Mouse (Mus musculus) MEL (cell line): Measurements from ENCODE around the gene Olfr522. TPM values are rescaled to one million over a fixed set of nuclear protein-coding genes. Genes with fewer than 3 reads are reported as not detected.

Source experiments
- DNase-seq: peaks from one replicate; pipeline ENCODE4 v3.0.0; 2011; ENCODE audit warnings: low read depth, low spot score
- H3K27ac ChIP-seq: 2 replicates; pipeline ENCODE4 v1.5.1; 2012; ENCODE audit warnings: low read depth, mild to moderate bottlenecking, control low read depth, low read length, moderate library complexity; ENCODE audit not compliant: control insufficient read depth
- H3K27me3 ChIP-seq, 2 experiments: fragments of 150-350 bp in 1 of 2; sonication (generic) in 1 of 2; 2 replicates each; pipeline ENCODE4 v1.6.1; 2012; ENCODE audit warnings: low read length in 2 of 2, mild to moderate bottlenecking in 2 of 2, improper control_type of control experiment in 1 of 2, moderate library complexity in 1 of 2; ENCODE audit not compliant: insufficient read depth in 2 of 2, control insufficient read depth in 1 of 2
- H3K36me3 ChIP-seq, 2 experiments: 2 replicates each; pipeline ENCODE4 v1.6.1; 2012 to 2014; ENCODE audit warnings: low read length in 2 of 2, improper control_type of control experiment in 1 of 2, inconsistent platforms in 1 of 2, mild to moderate bottlenecking in 1 of 2; ENCODE audit not compliant: insufficient read depth in 2 of 2, control insufficient read depth in 1 of 2
- H3K4me1 ChIP-seq, 2 experiments: fragments of 150-350 bp in 1 of 2; sonication (generic) in 1 of 2; 2 replicates each; pipeline ENCODE4 v1.6.1; 2012; ENCODE audit warnings: low read length in 2 of 2, improper control_type of control experiment in 1 of 2, mild to moderate bottlenecking in 1 of 2; ENCODE audit not compliant: insufficient read depth in 2 of 2, control insufficient read depth in 1 of 2
- H3K4me3 ChIP-seq, 2 experiments: fragments of 150-350 bp in 1 of 2; sonication (generic) in 1 of 2; 2 replicates each; pipeline ENCODE4 v1.5.1; 2012; ENCODE audit warnings: low read depth in 2 of 2, low read length in 2 of 2, mild to moderate bottlenecking in 2 of 2, moderate library complexity in 2 of 2, control low read depth in 1 of 2, improper control_type of control experiment in 1 of 2; ENCODE audit not compliant: control insufficient read depth in 1 of 2, insufficient read depth in 1 of 2
- H3K79me2 ChIP-seq: 2 replicates; pipeline ENCODE4 v1.6.1; 2012; ENCODE audit warnings: mild to moderate bottlenecking, low read length, moderate library complexity; ENCODE audit not compliant: control insufficient read depth, poor library complexity, insufficient read depth
- H3K9ac ChIP-seq: 2 replicates; pipeline ENCODE4 v1.6.1; 2012; ENCODE audit warnings: low read depth, mild to moderate bottlenecking, control low read depth, low read length, moderate library complexity; ENCODE audit not compliant: control insufficient read depth, poor library complexity, severe bottlenecking
- H3K9me3 ChIP-seq: fragments of 150-350 bp; sonication (generic); replicated peaks from 2 replicates; pipeline ENCODE4 v1.6.1; 2012; ENCODE audit warnings: mild to moderate bottlenecking, low read length, improper control_type of control experiment, moderate library complexity; ENCODE audit not compliant: insufficient read depth
- BHLHE40 ChIP-seq: IDR thresholded peaks from 2 replicates; pipeline ENCODE4 v1.6.1; 2012; ENCODE audit warnings: low read depth, mild to moderate bottlenecking, inconsistent platforms, low read length, improper control_type of control experiment, borderline replicate concordance
- CHD1 ChIP-seq: IDR thresholded peaks from 2 replicates; pipeline ENCODE4 v1.6.1; 2012; ENCODE audit warnings: low read depth, mild to moderate bottlenecking, inconsistent platforms, low read length, improper control_type of control experiment
- CHD2 ChIP-seq: IDR thresholded peaks from 2 replicates; pipeline ENCODE4 v1.6.1; 2011; ENCODE audit warnings: low read length, improper control_type of control experiment
- E2F4 ChIP-seq: IDR thresholded peaks from 2 replicates; pipeline ENCODE4 v1.6.1; 2011; ENCODE audit warnings: low read depth, low read length, improper control_type of control experiment, borderline replicate concordance
- EP300 ChIP-seq, 2 experiments: IDR thresholded peaks; 2 replicates each; pipeline ENCODE4 v1.6.1; 2011; ENCODE audit warnings: improper control_type of control experiment in 2 of 2, low read length in 2 of 2, low read depth in 1 of 2, mild to moderate bottlenecking in 1 of 2
- GATA1 ChIP-seq: IDR thresholded peaks from 2 replicates; pipeline ENCODE4 v1.6.1; 2011; ENCODE audit warnings: low read depth, low read length, improper control_type of control experiment
- KAT2A ChIP-seq: conservative IDR thresholded peaks from 2 replicates; pipeline ENCODE4 v1.6.1; 2012; ENCODE audit warnings: low read depth, low read length, improper control_type of control experiment, inconsistent platforms
- MAX ChIP-seq: IDR thresholded peaks from 2 replicates; pipeline ENCODE4 v1.6.1; 2011; ENCODE audit warnings: low read length, improper control_type of control experiment
- MAZ ChIP-seq: IDR thresholded peaks from 2 replicates; pipeline ENCODE4 v1.6.1; 2012; ENCODE audit warnings: low read depth, mild to moderate bottlenecking, inconsistent platforms, low read length, improper control_type of control experiment
- MYB ChIP-seq: IDR thresholded peaks from 2 replicates; pipeline ENCODE4 v1.6.1; 2011; ENCODE audit warnings: mild to moderate bottlenecking, low read depth, low read length, improper control_type of control experiment
- MYC ChIP-seq: IDR thresholded peaks from 2 replicates; pipeline ENCODE4 v1.6.1; 2011; ENCODE audit warnings: low read depth, mild to moderate bottlenecking, low read length, improper control_type of control experiment, moderate library complexity
- POLR2AphosphoS5 ChIP-seq: IDR thresholded peaks from 2 replicates; pipeline ENCODE4 v1.6.1; 2012; ENCODE audit warnings: low read depth, borderline replicate concordance, mild to moderate bottlenecking, inconsistent platforms, low read length, moderate library complexity, mixed read lengths
- TBP ChIP-seq: IDR thresholded peaks from 2 replicates; pipeline ENCODE4 v1.8.0; 2011; ENCODE audit warnings: low read depth, low read length, improper control_type of control experiment
- TCF12 ChIP-seq: IDR thresholded peaks from 2 replicates; pipeline ENCODE4 v1.6.1; 2014; ENCODE audit warnings: low read depth, mild to moderate bottlenecking, inconsistent platforms, low read length, improper control_type of control experiment, moderate library complexity
- UBTF ChIP-seq: IDR thresholded peaks from 2 replicates; pipeline ENCODE4 v1.6.1; 2012; ENCODE audit warnings: low read depth, mild to moderate bottlenecking, inconsistent platforms, low read length, improper control_type of control experiment, moderate library complexity, borderline replicate concordance; ENCODE audit not compliant: insufficient read depth
- USF2 ChIP-seq, 2 experiments: IDR thresholded peaks; 2 replicates each; pipeline ENCODE4 v1.6.1; 2011 to 2012; ENCODE audit warnings: improper control_type of control experiment in 2 of 2, low read length in 2 of 2, borderline replicate concordance in 1 of 2, inconsistent platforms in 1 of 2, low read depth in 1 of 2, mild to moderate bottlenecking in 1 of 2; ENCODE audit not compliant: insufficient read depth in 1 of 2
- ZC3H11A ChIP-seq: IDR thresholded peaks from 2 replicates; pipeline ENCODE4 v1.6.1; 2012; ENCODE audit warnings: low read depth, mild to moderate bottlenecking, inconsistent platforms, low read length, improper control_type of control experiment
- ZKSCAN1 ChIP-seq: IDR thresholded peaks from 2 replicates; pipeline ENCODE4 v1.6.1; 2012; ENCODE audit warnings: low read depth, mild to moderate bottlenecking, inconsistent platforms, low read length, improper control_type of control experiment, moderate library complexity
- ZMIZ1 ChIP-seq: IDR thresholded peaks from 2 replicates; pipeline ENCODE4 v1.6.1; 2012; ENCODE audit warnings: low read depth, mild to moderate bottlenecking, inconsistent platforms, low read length, improper control_type of control experiment, moderate library complexity
- ZNF384 ChIP-seq: IDR thresholded peaks from 2 replicates; pipeline ENCODE4 v1.6.1; 2012; ENCODE audit warnings: low read depth, mild to moderate bottlenecking, inconsistent platforms, low read length, improper control_type of control experiment
- polyA plus RNA-seq, 2 experiments: library from polyadenylated mRNA; stranded (reverse) in 1 of 2; unstranded in 1 of 2; fragments of >175 nt in 1 of 2; fragments of >200 nt in 1 of 2; gene quantifications; 2 replicates each; pipeline versions ENCODE4 v1.2.1 to v1.2.4; 2012; ENCODE audit warnings: low replicate concordance in 2 of 2, low read depth in 1 of 2; ENCODE audit not compliant: insufficient read length in 2 of 2, insufficient read depth in 1 of 2, missing spikeins in 1 of 2
- total RNA-seq: library from RNA; depleted of rRNA; stranded (reverse); fragments of 300-350 nt; gene quantifications from 2 replicates; pipeline ENCODE4 v1.2.3, GENCODE M21; 2012

The Olfr522 gene
- total and polyA plus RNA-seq, 3 experiments: not detected

GRCm38 (mm10) chr7:140126934-140127333 lies 37.6 kb downstream of the Olfr522 start:
- H3K9me3 ChIP-seq: no peaks in the 10 kb centered on the region
- no peak for TF ChIP-seq ZKSCAN1
- no peak for TF ChIP-seq CHD2
- no peak for TF ChIP-seq MAX
- TF ChIP-seq CHD1: no peak
- no peak for TF ChIP-seq MYC
- TF ChIP-seq TBP: no peak
- TF ChIP-seq BHLHE40: no peak
- no peak for TF ChIP-seq ZC3H11A
- no peak for TF ChIP-seq USF2 (IDR thresholded peaks at IDR 0.05; ENCODE audit: borderline replicate concordance in 1 of 2, insufficient read depth in 1 of 2, low read depth in 1 of 2, low read length in 2 of 2)
- TF ChIP-seq ZNF384: no peak
- TF ChIP-seq GATA1: no peak
- TF ChIP-seq, all 39 proteins: peak for 0
- Histone ChIP-seq H3K9ac (no peak overlapping the region), H3K79me2 (no peaks in the 10 kb centered on the region), H3K27me3 (no peaks in the 10 kb centered on the region), H3K4me3 (no peak overlapping the region), H3K27ac (no peak overlapping the region), H3K4me1 (no peaks in the 10 kb centered on the region), H3K36me3 (no peaks in the 10 kb centered on the region; a peak in 1 of 4 replicates)
- no peak for DNase-seq

DNA sequence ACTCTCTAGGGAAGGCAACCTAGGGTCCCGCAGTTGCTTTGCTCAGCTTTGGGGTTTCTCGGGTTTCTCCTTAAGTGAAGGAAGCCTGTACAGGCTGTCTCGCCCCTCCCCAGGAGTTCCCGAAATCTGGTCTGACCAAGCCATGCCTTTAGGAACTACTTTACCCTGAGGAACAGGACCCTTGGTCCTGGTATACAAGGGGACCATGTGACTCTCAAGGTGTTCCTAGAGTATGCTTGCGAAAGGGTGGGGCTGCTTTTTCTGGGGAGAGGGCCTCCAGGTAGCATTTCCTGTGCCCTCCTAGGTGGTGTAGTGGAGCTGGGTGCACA lies 38.6 kb downstream of the Olfr522 start:
- H3K4me1 ChIP-seq: no peaks in the 10 kb centered on the region; a peak in 1 of 4 replicates
- no peak for DNase-seq
- no peaks in the 10 kb centered on the region for H3K27me3 ChIP-seq
- no peaks in the 10 kb centered on the region for H3K9me3 ChIP-seq
- TF ChIP-seq ZMIZ1 (no peak), E2F4 (no peak), KAT2A (no peak), EP300 (IDR thresholded peaks at IDR 0.05; ENCODE audit: low read depth in 1 of 2, low read length in 2 of 2) (no peak), CHD2 (no peak), POLR2AphosphoS5 (no peak), BHLHE40 (no peak), MYB (no peak), ZKSCAN1 (no peak), MAZ (no peak), UBTF (no peak), GATA1 (no peak), TCF12 (no peak)
- no peaks in the 10 kb centered on the region for H3K79me2 ChIP-seq
- no peaks in the 10 kb centered on the region; a peak in 1 of 4 replicates for H3K36me3 ChIP-seq
- no peak overlapping the region for H3K4me3 ChIP-seq
- H3K9ac ChIP-seq: no peak overlapping the region
- H3K27ac ChIP-seq: no peak overlapping the region
